Mouse (Mus musculus): ENCODE results near the gene Tle2. TPM values are rescaled to one million over a fixed set of nuclear protein-coding genes. Genes with fewer than 3 reads are reported as not detected.

Gene Tle2
- polyA plus RNA-seq, 1 experiment from 2014 or later = 23.6 TPM

DNA sequence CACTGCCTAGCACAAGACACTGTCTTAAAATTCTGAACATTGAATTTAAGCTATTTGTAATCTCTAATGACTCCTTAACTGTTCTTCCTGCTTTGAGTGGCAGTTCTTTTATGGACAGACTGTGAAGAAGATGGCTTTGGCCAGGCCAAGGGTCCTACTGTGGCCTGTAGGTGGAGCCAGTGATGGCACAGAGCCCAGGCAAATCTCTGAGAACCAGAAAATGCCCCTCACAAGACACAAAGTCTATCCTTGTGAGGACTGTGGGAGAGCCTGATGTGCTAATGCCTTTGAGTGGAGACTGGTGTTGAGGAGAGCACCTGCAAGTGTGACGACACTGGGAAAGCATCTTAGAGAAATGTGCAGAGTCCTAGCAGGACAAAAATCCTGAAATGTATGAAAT lies 33.9 kb downstream of the Tle2 start:
- Histone ChIP-seq H3K4me2 (no peak overlapping the region), H3K36me3 (no peaks in the 10 kb centered on the region), H3K27ac (no peak overlapping the region), H3K4me1 (replicated peaks) (peaks cover 17% of the 10 kb centered on the region), H3K4me3 (no peak overlapping the region), H3K9ac (no peak overlapping the region), H3K9me3 (replicated peaks) (no peaks in the 10 kb centered on the region), H3K27me3 (no peaks in the 10 kb centered on the region)
- WGBS = 86% methylated on average over 1 of the region's 1 CpGs
- ATAC-seq (replicated peaks; ENCODE audit: insufficient number of reproducible peaks, insufficient read depth, low FRiP score, low read depth) = no peak

DNA sequence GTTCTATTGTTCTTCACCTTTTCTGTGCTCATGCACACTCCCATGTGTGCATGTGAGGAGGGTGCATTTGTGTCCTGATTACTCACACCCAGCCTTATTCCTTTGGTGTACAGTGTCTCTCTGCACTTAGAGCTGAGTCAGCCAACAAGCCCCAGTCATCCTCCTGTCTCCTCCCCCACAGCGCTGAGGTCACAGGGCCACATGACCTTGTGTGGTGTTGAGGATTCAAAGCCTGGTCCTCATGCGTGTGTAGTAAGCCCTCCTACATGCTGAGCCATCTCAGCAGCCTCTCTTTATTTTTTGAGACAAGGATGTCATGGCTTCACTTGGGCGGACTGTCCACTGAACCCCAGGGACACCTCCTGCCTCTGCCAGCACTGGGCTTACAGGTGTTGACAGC lies 38.4 kb downstream of the Tle2 start:
- WGBS = 51% methylated on average over 3 of the region's 3 CpGs
- no peak overlapping the region for H3K4me3 ChIP-seq
- H3K9ac ChIP-seq = no peak overlapping the region
- H3K4me1 ChIP-seq (replicated peaks) = no peaks in the 10 kb centered on the region
- no peak overlapping the region for H3K4me2 ChIP-seq
- ATAC-seq (replicated peaks; ENCODE audit: insufficient number of reproducible peaks, insufficient read depth, low FRiP score, low read depth) = no peak
- H3K36me3 ChIP-seq = no peaks in the 10 kb centered on the region
- no peaks in the 10 kb centered on the region for H3K27me3 ChIP-seq
- no peaks in the 10 kb centered on the region for H3K9me3 ChIP-seq (replicated peaks)
- H3K27ac ChIP-seq = no peak overlapping the region

DNA sequence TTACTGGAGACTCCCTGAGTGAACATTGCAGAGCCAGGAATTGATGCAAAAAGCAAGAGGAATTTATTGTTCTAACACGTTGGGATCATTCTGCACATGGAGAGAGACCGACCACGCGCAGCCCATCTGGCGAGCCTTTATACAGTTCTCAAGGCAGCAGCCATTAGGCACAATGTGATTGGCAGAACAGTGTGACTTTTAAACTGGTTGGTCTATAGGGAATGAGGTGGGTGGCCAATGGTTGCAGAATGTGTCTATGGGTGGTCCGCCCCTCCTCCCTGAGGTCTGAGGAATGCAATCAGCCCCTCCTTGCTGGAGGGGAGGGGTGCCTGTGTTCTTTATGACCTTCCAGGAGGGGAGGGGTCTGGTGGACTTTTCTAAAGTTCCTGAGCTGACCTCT lies 41.1 kb downstream of the Tle2 start:
- Histone ChIP-seq H3K4me2 (no peak overlapping the region), H3K9me3 (replicated peaks) (no peaks in the 10 kb centered on the region), H3K4me1 (replicated peaks) (no peaks in the 10 kb centered on the region), H3K27me3 (no peaks in the 10 kb centered on the region), H3K4me3 (no peak overlapping the region), H3K27ac (no peak overlapping the region), H3K36me3 (no peaks in the 10 kb centered on the region), H3K9ac (no peak overlapping the region)
- 73% methylated on average over 6 of the region's 6 CpGs for WGBS
- no peak for ATAC-seq (replicated peaks; ENCODE audit: insufficient number of reproducible peaks, insufficient read depth, low FRiP score, low read depth)

DNA sequence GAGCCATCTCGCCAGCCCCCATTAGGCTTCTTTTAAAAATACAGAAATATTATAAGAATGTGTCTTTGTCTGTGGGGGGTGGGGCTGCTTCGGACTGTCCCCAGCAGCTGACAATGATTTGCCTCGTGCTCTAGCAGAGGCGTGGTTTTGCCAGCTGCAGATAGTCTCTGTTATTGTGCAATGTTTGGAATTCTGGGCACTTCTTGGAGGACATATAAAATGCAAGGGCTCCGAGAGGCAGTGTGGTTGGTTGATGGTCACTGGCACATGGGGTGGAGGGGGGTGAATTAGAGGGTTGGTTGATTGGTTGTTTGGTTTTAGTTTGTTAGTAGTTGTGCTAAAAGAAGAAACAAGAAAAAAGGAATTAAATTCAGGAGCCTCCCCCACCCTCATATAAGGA lies 45.6 kb downstream of the Tle2 start:
- Histone ChIP-seq H3K4me3 (no peak overlapping the region), H3K9ac (no peak overlapping the region), H3K9me3 (replicated peaks) (no peaks in the 10 kb centered on the region), H3K27me3 (no peaks in the 10 kb centered on the region), H3K4me1 (replicated peaks) (no peaks in the 10 kb centered on the region), H3K27ac (no peak overlapping the region), H3K4me2 (no peak overlapping the region), H3K36me3 (peaks cover 20% of the 10 kb centered on the region)
- WGBS = 73% methylated on average over 5 of the region's 5 CpGs
- no peak for ATAC-seq (replicated peaks; ENCODE audit: insufficient number of reproducible peaks, insufficient read depth, low FRiP score, low read depth)

DNA sequence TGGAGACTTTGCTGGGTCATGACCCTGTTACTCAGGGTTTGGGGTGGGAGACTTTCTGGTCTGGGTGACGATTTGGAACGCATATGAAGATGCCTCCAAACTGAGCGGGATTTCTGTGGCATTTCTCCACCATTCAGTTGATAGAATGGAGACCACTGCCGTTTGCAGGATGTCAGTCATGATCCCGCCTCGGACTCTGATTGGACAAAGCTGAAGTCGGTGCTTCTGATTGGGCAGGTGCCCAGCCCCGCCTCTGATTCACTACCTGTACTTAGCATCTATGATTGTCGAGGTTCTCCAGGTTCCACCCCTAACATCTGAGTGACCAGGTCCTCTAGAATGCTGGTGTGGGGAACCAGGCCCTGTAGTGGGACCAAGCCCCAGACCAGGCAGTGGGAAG lies 46.4 kb downstream of the Tle2 start:
- H3K4me1 ChIP-seq (replicated peaks) = no peaks in the 10 kb centered on the region
- no peaks in the 10 kb centered on the region for H3K9me3 ChIP-seq (replicated peaks)
- no peak overlapping the region for H3K4me2 ChIP-seq
- no peak for ATAC-seq (replicated peaks; ENCODE audit: insufficient number of reproducible peaks, insufficient read depth, low FRiP score, low read depth)
- WGBS = 56% methylated on average over 9 of the region's 9 CpGs
- peaks cover 24% of the 10 kb centered on the region for H3K36me3 ChIP-seq
- no peaks in the 10 kb centered on the region for H3K27me3 ChIP-seq
- H3K27ac ChIP-seq = no peak overlapping the region
- H3K9ac ChIP-seq = no peak overlapping the region
- no peak overlapping the region for H3K4me3 ChIP-seq

DNA sequence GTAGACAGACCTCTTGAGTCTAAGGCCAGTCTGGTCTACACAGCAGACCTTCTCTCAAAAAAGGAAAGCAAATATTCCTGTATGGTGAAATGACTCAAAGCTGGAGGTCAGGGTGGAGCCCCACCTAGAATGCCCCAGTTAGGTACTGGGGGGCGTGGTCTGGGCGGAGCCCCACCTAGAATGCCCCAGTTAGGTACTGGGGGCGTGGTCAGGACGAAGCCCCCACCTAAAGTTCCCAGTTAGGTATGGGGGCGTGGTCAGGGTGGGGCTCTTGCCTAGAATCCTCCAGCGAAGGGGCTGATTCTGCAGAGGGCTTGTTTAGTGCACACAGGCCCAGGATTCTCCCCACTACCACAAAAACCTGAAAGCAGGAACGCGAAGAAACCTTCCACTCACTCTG lies 49.1 kb downstream of the Tle2 start:
- Histone ChIP-seq H3K4me3 (no peak overlapping the region), H3K27me3 (no peaks in the 10 kb centered on the region), H3K4me1 (replicated peaks) (peaks cover 15% of the 10 kb centered on the region), H3K9me3 (replicated peaks) (no peaks in the 10 kb centered on the region), H3K36me3 (peaks cover 24% of the 10 kb centered on the region), H3K9ac (no peak overlapping the region), H3K4me2 (no peak overlapping the region), H3K27ac (no peak overlapping the region)
- WGBS = 63% methylated on average over 8 of the region's 8 CpGs
- ATAC-seq (replicated peaks; ENCODE audit: insufficient number of reproducible peaks, insufficient read depth, low FRiP score, low read depth) = no peak

DNA sequence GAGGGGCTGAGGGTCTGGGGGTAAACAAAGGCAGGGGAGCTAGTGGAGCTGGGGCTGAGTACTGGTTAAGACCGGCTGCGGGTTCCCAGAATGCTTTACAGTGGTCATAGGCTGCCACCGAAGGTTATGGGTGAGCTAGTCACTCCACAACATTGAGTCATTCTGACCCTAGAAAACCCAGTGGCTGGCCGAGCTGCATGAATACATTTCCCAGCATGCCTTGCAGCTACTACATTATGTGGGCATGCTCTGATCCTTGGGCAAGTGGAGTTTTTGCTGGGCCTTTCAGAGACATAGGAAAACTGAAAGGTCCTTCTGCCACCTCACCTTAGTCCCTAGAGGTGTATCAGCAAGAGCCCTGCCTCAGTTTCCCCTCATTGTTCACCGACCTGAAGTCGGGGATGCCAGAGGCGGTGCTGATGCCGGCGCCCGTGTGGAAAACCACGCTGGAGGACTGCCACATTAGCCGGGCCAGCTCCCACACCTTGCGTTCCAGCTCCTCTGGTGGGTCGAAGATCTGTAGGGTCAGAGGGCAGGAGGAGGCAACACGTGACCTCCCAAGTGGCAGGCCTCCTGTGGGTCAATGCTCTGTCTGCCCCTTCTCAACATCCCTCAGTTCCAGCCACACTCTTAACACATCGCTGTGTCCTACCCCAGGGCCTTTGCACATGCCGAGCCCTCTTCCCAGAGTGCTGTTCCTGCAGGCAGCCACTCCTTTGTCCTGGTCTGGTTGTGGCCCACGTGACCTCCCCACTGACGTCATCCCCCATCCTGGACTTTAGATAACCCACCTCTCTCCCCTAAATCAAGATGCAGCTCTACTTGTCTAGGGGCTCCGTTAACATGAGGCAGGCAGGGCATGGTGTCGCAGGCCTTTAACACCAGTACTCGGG lies 52.0 kb downstream of the Tle2 start:
- Histone ChIP-seq H3K27ac (peak overlapping the region; percentile 83), H3K4me3 (peak overlapping the region; percentile 87), H3K4me1 (replicated peaks) (peaks cover 15% of the 10 kb centered on the region), H3K27me3 (no peaks in the 10 kb centered on the region), H3K9ac (peak overlapping the region; percentile 81), H3K4me2 (peak overlapping the region; percentile 89), H3K36me3 (peaks cover 24% of the 10 kb centered on the region), H3K9me3 (replicated peaks) (no peaks in the 10 kb centered on the region)
- 87% methylated on average over 22 of the region's 22 CpGs for WGBS
- no peak for ATAC-seq (replicated peaks; ENCODE audit: insufficient number of reproducible peaks, insufficient read depth, low FRiP score, low read depth)

DNA sequence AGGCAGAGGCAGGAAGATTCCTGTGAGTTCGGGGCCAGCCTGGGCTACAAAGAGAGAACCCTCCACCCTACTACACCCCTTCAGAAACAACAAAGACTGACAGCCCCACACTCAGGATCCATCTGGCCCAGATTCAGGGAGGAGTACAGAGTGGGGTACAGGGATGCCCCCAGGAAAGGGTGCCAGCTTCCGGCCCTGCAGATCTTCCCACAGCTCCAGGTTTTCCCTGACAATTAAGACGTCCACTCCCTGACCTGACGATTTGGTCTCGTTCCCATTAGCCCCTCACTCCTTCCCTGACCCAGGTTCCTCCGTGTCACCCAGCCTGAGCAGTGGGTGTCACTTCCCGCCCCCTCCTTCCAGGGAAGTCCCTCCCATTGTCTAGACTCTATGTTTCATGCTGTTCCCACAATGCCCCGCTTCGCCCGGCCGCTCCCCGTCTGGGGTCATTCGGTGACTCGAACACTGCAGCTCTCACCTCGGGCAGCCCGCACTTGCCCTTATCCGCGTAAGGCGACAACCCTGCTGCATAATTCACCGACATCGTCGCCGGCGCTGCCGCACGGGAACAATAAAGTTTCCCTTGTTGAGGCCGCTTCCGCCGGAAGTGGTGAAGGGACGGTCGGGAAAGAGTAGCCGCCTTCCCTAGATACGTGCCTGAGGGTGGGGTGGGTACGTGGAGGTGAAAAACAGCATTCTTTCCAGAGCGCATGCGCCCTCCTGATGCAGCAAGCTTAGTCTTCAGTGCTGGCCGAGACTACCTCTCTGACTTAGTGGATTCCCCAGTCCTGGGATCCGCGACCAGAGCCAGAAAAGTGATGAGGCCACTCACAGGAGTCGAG lies 52.9 kb downstream of the Tle2 start, which contains the start of gene Sirt6:
TSS of gene Sirt6 (minus strand) at position 804 of the 842 bp plus-strand sequence.
- H3K9ac ChIP-seq = peak within 1 kb of the TSS; percentile 81
- H3K4me2 ChIP-seq = peak within 1 kb of the TSS; percentile 89
- 5% methylated on average over 40 of the region's 40 CpGs for WGBS
- no peaks in the 10 kb centered on the region for H3K27me3 ChIP-seq
- H3K36me3 ChIP-seq = peaks cover 23% of the 10 kb centered on the region
- peak within 1 kb of the TSS; percentile 87 for H3K4me3 ChIP-seq
- no peaks in the 10 kb centered on the region for H3K9me3 ChIP-seq (replicated peaks)
- H3K4me1 ChIP-seq (replicated peaks) = peaks cover 15% of the 10 kb centered on the region
- ATAC-seq (replicated peaks; ENCODE audit: insufficient number of reproducible peaks, insufficient read depth, low FRiP score, low read depth) = peak; percentile 91
- peak within 1 kb of the TSS; percentile 83 for H3K27ac ChIP-seq

DNA sequence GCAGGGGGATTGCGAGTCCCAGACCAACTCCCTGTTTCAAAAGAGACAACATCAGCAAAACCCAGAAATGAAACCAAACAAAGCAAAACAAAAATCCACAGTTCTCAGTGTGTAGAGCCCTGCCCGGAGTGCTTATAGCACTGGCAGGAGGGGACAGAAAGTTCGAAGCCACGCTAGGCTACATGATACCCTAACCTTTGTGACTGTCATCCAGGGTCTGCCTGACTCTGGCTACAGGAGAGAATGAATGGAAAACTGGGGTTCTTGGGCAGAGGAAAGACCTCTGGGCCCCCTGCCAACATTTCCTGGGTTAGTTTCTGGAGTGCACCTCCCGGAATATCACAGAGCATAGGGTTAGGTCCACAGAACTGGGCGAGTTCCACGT lies 53.5 kb downstream of the Tle2 start:
- Histone ChIP-seq H3K36me3 (peaks cover 18% of the 10 kb centered on the region), H3K4me2 (peak overlapping the region; percentile 89), H3K4me3 (peak overlapping the region; percentile 87), H3K27me3 (no peaks in the 10 kb centered on the region), H3K27ac (peak overlapping the region; percentile 83), H3K9me3 (replicated peaks) (no peaks in the 10 kb centered on the region), H3K9ac (peak overlapping the region; percentile 81), H3K4me1 (replicated peaks) (peaks cover 15% of the 10 kb centered on the region)
- ATAC-seq (replicated peaks; ENCODE audit: insufficient number of reproducible peaks, insufficient read depth, low FRiP score, low read depth) = no peak
- WGBS = 51% methylated on average over 7 of the region's 7 CpGs

DNA sequence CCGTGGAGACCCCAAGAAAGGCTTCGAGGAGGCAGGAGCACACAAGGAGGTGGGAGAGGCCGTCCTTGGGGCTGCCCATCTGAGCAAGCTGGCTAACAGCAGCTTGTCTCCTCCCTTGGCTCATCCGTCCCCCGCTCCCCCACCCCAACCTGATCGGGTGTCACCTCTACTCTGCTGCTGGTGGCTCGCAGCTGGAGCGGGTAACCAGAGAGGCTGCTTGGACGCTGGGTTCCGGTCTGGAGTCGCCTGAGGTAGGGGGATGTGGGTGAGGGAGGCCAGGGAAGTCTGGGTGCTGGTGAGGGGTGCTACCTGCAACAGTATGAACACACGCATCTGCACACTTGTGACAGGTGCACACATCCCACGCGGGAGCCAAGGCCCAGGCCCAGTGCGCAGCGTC lies 54.0 kb downstream of the Tle2 start, which contains the start of gene Ankrd24:
TSS of gene Ankrd24 (plus strand) at position 151 of the 400 bp plus-strand sequence.
- Histone ChIP-seq H3K27ac (peak within 1 kb of the TSS; percentile 83), H3K9me3 (replicated peaks) (no peaks in the 10 kb centered on the region), H3K9ac (peak within 1 kb of the TSS; percentile 81), H3K4me3 (peak within 1 kb of the TSS; percentile 87), H3K27me3 (no peaks in the 10 kb centered on the region), H3K36me3 (peaks cover 18% of the 10 kb centered on the region), H3K4me1 (replicated peaks) (peaks cover 18% of the 10 kb centered on the region), H3K4me2 (peak within 1 kb of the TSS; percentile 89)
- ATAC-seq (replicated peaks; ENCODE audit: insufficient number of reproducible peaks, insufficient read depth, low FRiP score, low read depth) = no peak
- 71% methylated on average over 16 of the region's 16 CpGs for WGBS

DNA sequence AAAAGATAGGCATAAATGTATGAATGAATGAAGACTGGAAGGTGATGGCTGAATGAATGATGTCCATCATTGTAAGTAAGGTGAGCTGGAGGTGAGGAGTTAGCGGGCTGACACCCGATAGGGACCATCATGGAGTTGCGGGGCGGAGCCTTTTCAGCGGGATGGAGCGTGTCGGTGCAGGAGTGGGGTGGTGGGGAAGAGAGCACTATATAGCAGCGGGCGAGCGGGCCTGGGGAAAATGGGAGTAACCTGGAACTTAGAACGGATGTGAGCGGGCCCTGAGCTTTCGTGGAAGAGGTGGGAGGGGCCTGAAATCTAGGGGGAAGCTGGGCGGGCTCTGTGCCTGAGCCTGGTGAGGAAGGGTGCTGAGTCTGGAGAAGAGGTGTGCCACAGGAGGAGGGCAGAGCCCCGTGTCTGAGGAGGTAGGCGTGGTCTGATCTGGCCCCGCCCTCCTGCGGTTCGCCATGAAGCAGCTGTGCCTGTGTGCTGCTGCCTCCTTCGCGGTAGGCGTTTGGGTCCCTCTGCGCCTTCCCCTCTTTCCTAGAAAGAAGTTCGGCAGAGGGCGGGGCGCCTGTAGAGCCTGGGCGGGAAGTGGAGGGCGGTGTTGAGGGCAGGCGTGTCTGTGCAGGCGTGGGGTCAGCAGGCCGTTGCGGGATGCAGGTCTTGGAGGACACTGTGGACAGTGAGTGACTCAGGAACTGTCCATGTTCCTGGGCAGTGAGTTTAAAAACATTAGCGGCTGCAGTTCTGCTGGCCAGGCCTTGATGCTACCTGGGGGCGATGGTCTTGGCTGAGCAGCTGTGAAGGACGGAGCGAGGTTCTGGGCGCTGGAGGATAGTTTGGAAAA lies 59.1 kb downstream of the Tle2 start:
- WGBS = 3% methylated on average over 37 of the region's 37 CpGs
- H3K36me3 ChIP-seq = no peaks in the 10 kb centered on the region
- H3K4me2 ChIP-seq = peak overlapping the region; percentile 85
- peak overlapping the region; percentile 69 for H3K27ac ChIP-seq
- peak overlapping the region; percentile 61 for H3K9ac ChIP-seq
- ATAC-seq (replicated peaks; ENCODE audit: insufficient number of reproducible peaks, insufficient read depth, low FRiP score, low read depth) = peak; percentile 88
- H3K4me3 ChIP-seq = peak overlapping the region; percentile 59
- H3K9me3 ChIP-seq (replicated peaks) = no peaks in the 10 kb centered on the region
- H3K4me1 ChIP-seq (replicated peaks) = peaks cover 14% of the 10 kb centered on the region
- no peaks in the 10 kb centered on the region for H3K27me3 ChIP-seq
